Mouse (Mus musculus) right cerebral cortex, postnatal 4 days (tissue): ENCODE data around the gene Clba1.

Experiments
- DNase-seq: peaks from one replicate; pipeline ENCODE4 v3.0.0-alpha.2; 2022

Clba1 gene

DNA sequence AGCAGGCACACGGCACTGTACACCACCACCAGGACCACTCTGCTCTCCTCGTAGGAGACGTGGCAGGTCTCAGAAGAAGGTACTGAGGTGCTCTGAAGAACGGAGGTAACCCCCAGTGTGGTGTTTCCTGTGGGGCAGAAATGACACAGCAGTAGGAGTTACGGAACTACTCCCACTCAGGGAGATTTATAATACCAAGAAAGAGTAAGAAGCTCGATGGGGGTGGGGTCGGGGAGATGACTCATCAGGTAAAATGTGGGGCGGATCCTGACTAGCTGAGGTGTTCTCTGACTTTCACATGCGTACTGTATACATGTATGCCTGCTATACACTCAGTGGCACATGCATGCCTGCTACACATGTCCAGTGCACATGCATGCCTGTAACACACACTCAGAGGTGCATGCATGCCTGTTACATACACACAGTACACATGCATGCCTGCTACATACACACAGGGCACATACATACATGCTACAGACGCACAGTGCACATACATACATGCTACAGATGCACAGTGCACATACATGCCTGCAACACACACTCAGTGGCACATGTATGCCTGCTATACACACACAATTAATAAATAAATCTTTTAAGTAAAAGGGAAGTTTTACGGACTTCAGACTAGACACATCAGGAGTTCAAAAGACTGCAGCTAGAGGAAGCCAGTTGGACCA lies 44.5 kb downstream of the Clba1 start:
- no peak for DNase-seq

GRCm38 (mm10) chr12:112854610-112855333 lies 46.0 kb downstream of the Clba1 start:
- DNase-seq, result no peak

- DNase-seq, result no peak
Observed at GRCm38 (mm10) chr12:112856338-112856737, 47.6 kb downstream of the Clba1 start.

GRCm38 (mm10) chr12:112857021-112857925 lies 48.5 kb downstream of the Clba1 start:
- DNase-seq, result no peak

DNA sequence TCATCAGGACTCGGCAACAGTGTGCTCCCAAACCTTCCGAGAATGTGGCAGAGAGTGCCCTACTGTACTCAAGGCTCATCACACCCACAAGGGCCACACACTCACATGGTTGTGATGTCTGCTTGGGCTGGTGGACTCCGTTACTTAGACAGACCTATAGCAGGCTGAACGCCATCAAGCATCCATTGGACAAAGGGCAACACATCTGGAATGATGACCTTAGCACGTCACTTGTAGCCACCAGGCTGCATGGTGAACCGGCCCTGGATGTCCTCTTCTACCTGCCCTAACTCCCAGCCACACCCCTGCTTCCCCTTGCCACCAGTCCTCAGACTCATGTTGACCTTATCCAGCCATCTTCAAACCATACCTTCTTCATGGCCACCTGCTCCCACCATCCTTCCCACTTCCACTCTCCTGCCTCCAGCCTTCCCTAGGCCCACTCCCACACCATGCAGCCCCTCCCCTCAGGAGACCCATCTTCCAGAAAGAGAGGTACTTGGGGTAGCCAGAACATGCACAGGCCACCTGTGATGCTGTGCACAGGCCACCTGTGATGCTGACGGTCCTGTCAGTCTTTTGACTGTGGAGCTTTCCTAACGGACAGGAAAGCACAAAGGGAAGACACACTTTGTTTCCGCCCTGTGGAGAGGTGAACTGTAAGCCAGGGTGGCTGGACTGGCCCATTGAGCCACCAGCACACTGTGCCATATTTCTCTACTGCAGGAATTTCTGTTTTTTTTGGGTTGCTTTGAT lies 50.0 kb downstream of the Clba1 start:
- no peak for DNase-seq

- DNase-seq, result no peak
Observed at GRCm38 (mm10) chr12:112859930-112860329, 51.2 kb downstream of the Clba1 start.

GRCm38 (mm10) chr12:112860765-112861164 lies 52.0 kb downstream of the Clba1 start:
- no peak for DNase-seq

- no peak for DNase-seq
Observed at GRCm38 (mm10) chr12:112861911-112862321, 53.2 kb downstream of the Clba1 start.

DNA sequence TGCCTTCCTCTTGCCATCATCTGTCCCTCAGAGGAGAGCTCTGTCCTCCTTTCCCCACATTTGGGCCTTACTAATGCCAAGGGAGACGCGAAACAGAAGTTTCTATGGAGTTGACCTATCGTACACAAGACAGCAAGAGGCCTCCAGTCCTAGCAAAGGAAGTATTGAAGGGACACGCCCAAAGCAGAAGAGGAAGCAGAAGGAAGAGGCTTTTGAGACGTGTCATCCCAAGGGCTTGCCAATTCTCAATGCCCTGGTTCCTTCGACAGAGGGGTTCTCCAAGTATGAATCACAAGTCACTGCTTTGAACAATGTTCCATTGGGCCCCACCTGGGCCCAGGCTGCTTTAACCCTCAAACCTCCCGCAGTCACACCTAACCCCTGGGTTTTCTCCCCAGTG lies 56.1 kb downstream of the Clba1 start:
- DNase-seq, result no peak
